Mouse (Mus musculus): Measurements from ENCODE around the gene Cdca5. TPM values are rescaled to one million over a fixed set of nuclear protein-coding genes. Genes with fewer than 3 reads are reported as not detected.

Cdca5 gene
- total RNA-seq, 1 experiment: 50.7 TPM

DNA sequence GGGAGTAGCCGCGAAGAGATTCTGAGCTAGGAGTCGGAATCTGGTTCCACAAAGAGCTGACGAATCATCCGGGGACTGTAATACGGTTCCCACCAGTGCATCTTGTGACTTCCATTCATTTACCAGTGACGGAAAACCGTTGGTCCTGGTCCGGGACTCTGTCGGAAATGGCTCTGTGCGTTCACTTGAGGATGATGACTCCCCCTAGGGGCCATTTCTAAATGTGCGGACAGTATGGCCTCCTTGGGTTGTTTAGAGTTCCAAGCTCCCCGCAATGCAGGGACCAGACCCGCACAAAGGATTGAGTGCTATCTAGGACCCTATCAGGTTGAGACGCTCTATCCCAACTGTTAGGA lies 56.6 kb downstream of the Cdca5 start, which contains the start of gene Arl2:
TSS of gene Arl2 (minus strand) at position 155 of the 356 bp plus-strand sequence.
- Histone ChIP-seq H3K36me3 (ENCODE audit: control insufficient read depth, insufficient read depth, low read length, poor library complexity, severe bottlenecking) (peaks cover 9% of the 10 kb centered on the region; the same call in 1 of the 2 replicates), H3K9me3 (ENCODE audit: control insufficient read depth, insufficient read depth, low read depth, low read length) (no peaks in the 10 kb centered on the region), H3K4me1 (ENCODE audit: control insufficient read depth in 2 of 2, insufficient read depth in 2 of 2, low read length in 2 of 2, poor library complexity in 1 of 2) (peaks cover 0 to 4% of the 10 kb centered on the region in 2 experiments; a peak in 1 of 4 replicates), H3K27ac (ENCODE audit: insufficient read depth, low read depth, low read length, poor library complexity, severe bottlenecking) (peak within 1 kb of the TSS; percentile 95), H3K9ac (ENCODE audit: insufficient read depth, low read depth, low read length, poor library complexity, severe bottlenecking) (peak within 1 kb of the TSS; percentile 93), H3K4me3 (ENCODE audit: insufficient read depth in 1 of 2, low read depth in 1 of 2, low read length in 2 of 2, poor library complexity in 1 of 2, severe bottlenecking in 1 of 2) (peak within 1 kb of the TSS; percentile 81 to 83)
- TF ChIP-seq MAFK (IDR thresholded peaks at IDR 0.05; ENCODE audit: insufficient read depth, low read depth, low read length) (no peak), ZC3H11A (IDR thresholded peaks at IDR 0.05; ENCODE audit: borderline replicate concordance, low read depth, low read length) (no peak), CHD2 (IDR thresholded peaks at IDR 0.05; ENCODE audit: low read depth, low read length) (no peak), HCFC1 (IDR thresholded peaks at IDR 0.05; ENCODE audit: borderline replicate concordance, insufficient read depth, low read length) (no peak), ZNF384 (IDR thresholded peaks at IDR 0.05; ENCODE audit: low read depth, low read length) (no peak)
- in situ Hi-C loops (cut with MboI; ENCODE audit: low sequenced_read_pairs in 2 of 2, unreplicated experiment in 2 of 2): no loop called here
- DNase-seq (ENCODE audit: low read depth, low spot score): peak; percentile 88

Other genes starting within 250 kb of the Cdca5 start
- gene Frmd8, start 209.7 kb upstream of the Cdca5 start, total RNA-seq (2012; rRNA removed): 33.4 and 35.7 TPM in 2 replicates
- gene Slc25a45, start 207.2 kb upstream of the Cdca5 start, total RNA-seq (2012; rRNA removed): 1.2 and 1.9 TPM in 2 replicates
- gene Tigd3, start 190.8 kb upstream of the Cdca5 start, total RNA-seq (2012; rRNA removed): 2.1 and 2.2 TPM in 2 replicates
- gene Dpf2, start 172.0 kb upstream of the Cdca5 start, total RNA-seq (2012; rRNA removed): 37.9 and 39.5 TPM in 2 replicates
- gene Cdc42ep2, start 160.2 kb upstream of the Cdca5 start, total RNA-seq (2012; rRNA removed): 0.42 and 0.76 TPM in 2 replicates
- gene Pola2, start 120.8 kb upstream of the Cdca5 start, total RNA-seq (2012; rRNA removed): 69.7 and 80.5 TPM in 2 replicates
- 0.54 and 1.4 TPM in 2 replicates for gene Slc22a20, start 98.8 kb upstream of the Cdca5 start, total RNA-seq (2012; rRNA removed)
- gene Capn1, start 69.1 kb upstream of the Cdca5 start, total RNA-seq (2012; rRNA removed): 19.3 and 20.4 TPM in 2 replicates
- gene Syvn1, start 38.4 kb upstream of the Cdca5 start, total RNA-seq (2012; rRNA removed): 29.6 and 41.4 TPM in 2 replicates
- 55.9 and 62.7 TPM in 2 replicates for gene Mrpl49, start 27.2 kb upstream of the Cdca5 start, total RNA-seq (2012; rRNA removed)
- 1,469 and 1,510 TPM in 2 replicates for gene Fau, start 27.1 kb upstream of the Cdca5 start, total RNA-seq (2012; rRNA removed)
- gene Znhit2, start 23.8 kb upstream of the Cdca5 start, total RNA-seq (2012; rRNA removed): 18.2 and 23.2 TPM in 2 replicates
- 14.0 and 23.2 TPM in 2 replicates for gene Tm7sf2, start 16.6 kb upstream of the Cdca5 start, total RNA-seq (2012; rRNA removed)
- 36.9 and 45.3 TPM in 2 replicates for gene Vps51, start 7.8 kb upstream of the Cdca5 start, total RNA-seq (2012; rRNA removed)
- gene Tmem262, start 5.0 kb upstream of the Cdca5 start, total RNA-seq (2012; rRNA removed): not detected in 2 replicates
- gene Gm28374, start 2.7 kb upstream of the Cdca5 start, total RNA-seq (2012; rRNA removed): 0.48 and 0.54 TPM in 2 replicates
- gene Zfpl1, start within 50 bp of the Cdca5 start, total RNA-seq (2012; rRNA removed): 39.4 and 42.4 TPM in 2 replicates
- gene AC131692.1, start 9.4 kb downstream of the Cdca5 start, total RNA-seq (2012; rRNA removed): 3.4 and 5.9 TPM in 2 replicates
- 0.80 and 3.5 TPM in 2 replicates for gene Naaladl1, start 20.8 kb downstream of the Cdca5 start, total RNA-seq (2012; rRNA removed)
- 25.2 and 28.2 TPM in 2 replicates for gene Sac3d1, start 33.7 kb downstream of the Cdca5 start, total RNA-seq (2012; rRNA removed)
- 8.9 and 11.9 TPM in 2 replicates for gene Snx15, start 43.3 kb downstream of the Cdca5 start, total RNA-seq (2012; rRNA removed)
- gene Batf2, start 56.0 kb downstream of the Cdca5 start, total RNA-seq (2012; rRNA removed): 0.18 TPM in 1 of 2 replicates, not detected in the other
- gene Arl2, start 56.6 kb downstream of the Cdca5 start, total RNA-seq (2012; rRNA removed): 42.2 and 43.8 TPM in 2 replicates
- gene Majin, start 99.4 kb downstream of the Cdca5 start, total RNA-seq (2012; rRNA removed): 0.63 and 1.6 TPM in 2 replicates
- 3.9 and 5.9 TPM in 2 replicates for gene Gpha2, start 141.4 kb downstream of the Cdca5 start, total RNA-seq (2012; rRNA removed)
- 22.8 and 24.8 TPM in 2 replicates for gene Ppp2r5b, start 150.9 kb downstream of the Cdca5 start, total RNA-seq (2012; rRNA removed)
- 31.8 and 45.0 TPM in 2 replicates for gene Atg2a, start 156.7 kb downstream of the Cdca5 start, total RNA-seq (2012; rRNA removed)
- 133 and 162 TPM in 2 replicates for gene Ehd1, start 191.7 kb downstream of the Cdca5 start, total RNA-seq (2012; rRNA removed)
- gene Cdc42bpg, start 221.5 kb downstream of the Cdca5 start, total RNA-seq (2012; rRNA removed): 35.5 and 48.4 TPM in 2 replicates
- 60.4 and 65.6 TPM in 2 replicates for gene Men1, start 250.0 kb downstream of the Cdca5 start, total RNA-seq (2012; rRNA removed)